Mouse (Mus musculus) yolk sac, embryonic 10.5 days (tissue): ENCODE measurements around the gene Cdk20.
"Not testable (repeated sequence)": the region's sequence is repeated elsewhere in the genome, so short reads cannot be mapped to it uniquely, and the experiment has no call there.

Experiments used
- DNase-seq: peaks from one replicate; pipeline ENCODE4 v3.0.0-alpha.2; 2017; ENCODE audit warnings: low spot score

Cdk20 gene

GRCm38 (mm10) chr13:64422607-64422957 is 9.5 kb upstream of the Cdk20 start:
- DNase-seq: no peak

- no peak for DNase-seq
Observed at GRCm38 (mm10) chr13:64424347-64424746, 7.8 kb upstream of the Cdk20 start.

GRCm38 (mm10) chr13:64425280-64425679 is 6.8 kb upstream of the Cdk20 start:
- no peak for DNase-seq

- DNase-seq: no peak
Observed at GRCm38 (mm10) chr13:64429328-64429727, 2.8 kb upstream of the Cdk20 start.

GRCm38 (mm10) chr13:64437801-64438200 is 5.7 kb downstream of the Cdk20 start:
- peak; percentile 75 for DNase-seq

- no peak for DNase-seq
Observed at GRCm38 (mm10) chr13:64438863-64439452, 6.8 kb downstream of the Cdk20 start.

- DNase-seq: no peak
Observed at GRCm38 (mm10) chr13:64439471-64439870, 7.4 kb downstream of the Cdk20 start.

- no peak for DNase-seq
Observed at GRCm38 (mm10) chr13:64440592-64440991, 8.5 kb downstream of the Cdk20 start.

GRCm38 (mm10) chr13:64443263-64443894 is 11.3 kb downstream of the Cdk20 start:
- no peak for DNase-seq

- DNase-seq: no peak
Observed at GRCm38 (mm10) chr13:64445254-64445920, 13.3 kb downstream of the Cdk20 start.

GRCm38 (mm10) chr13:64447947-64448346 is 15.8 kb downstream of the Cdk20 start:
- no peak for DNase-seq

GRCm38 (mm10) chr13:64448729-64449128 is 16.6 kb downstream of the Cdk20 start:
- no peak for DNase-seq

GRCm38 (mm10) chr13:64450001-64450794 is 18.1 kb downstream of the Cdk20 start:
- DNase-seq: no peak

GRCm38 (mm10) chr13:64457225-64457978 is 25.3 kb downstream of the Cdk20 start:
- not testable (repeated sequence) for DNase-seq

- DNase-seq: no peak
Observed at GRCm38 (mm10) chr13:64458181-64458580, 26.1 kb downstream of the Cdk20 start.

GRCm38 (mm10) chr13:64462581-64462980 is 30.5 kb downstream of the Cdk20 start:
- no peak for DNase-seq

GRCm38 (mm10) chr13:64465166-64465565 is 33.1 kb downstream of the Cdk20 start:
- DNase-seq: no peak

- no peak for DNase-seq
Observed at GRCm38 (mm10) chr13:64467886-64468285, 35.8 kb downstream of the Cdk20 start.

GRCm38 (mm10) chr13:64477968-64478367 is 45.9 kb downstream of the Cdk20 start:
- DNase-seq: no peak

- DNase-seq: no peak
Observed at GRCm38 (mm10) chr13:64479960-64480359, 47.8 kb downstream of the Cdk20 start.

- DNase-seq: no peak
Observed at GRCm38 (mm10) chr13:64489886-64490285, 57.8 kb downstream of the Cdk20 start.
